Mouse (Mus musculus): ENCODE results near the gene Cytip. TPM values are rescaled to one million over a fixed set of nuclear protein-coding genes. Genes with fewer than 3 reads are reported as not detected.
"Not testable (repeated sequence)": the region's sequence is repeated elsewhere in the genome, so short reads cannot be mapped to it uniquely, and the experiment has no call there.

Cytip gene
- total RNA-seq, 2 experiments from 2014 or later = 0.07 to 0.31 TPM

GRCm38 (mm10) chr2:58129903-58130302 lies 65.4 kb downstream of the Cytip start:
- DNase-seq (ENCODE audit: low spot score in 2 of 2) = no peak

- no peak for DNase-seq (ENCODE audit: low spot score in 2 of 2)
Observed at GRCm38 (mm10) chr2:58111105-58111504, 84.2 kb downstream of the Cytip start.

GRCm38 (mm10) chr2:58107887-58108286 lies 87.4 kb downstream of the Cytip start:
- DNase-seq (ENCODE audit: low spot score in 2 of 2) = not testable (repeated sequence)

GRCm38 (mm10) chr2:58107046-58107445 lies 88.3 kb downstream of the Cytip start:
- no peak for DNase-seq (ENCODE audit: low spot score in 2 of 2)

- no peak for DNase-seq (ENCODE audit: low spot score in 2 of 2)
Observed at GRCm38 (mm10) chr2:58094818-58095217, 100.5 kb downstream of the Cytip start.

- no peak for DNase-seq (ENCODE audit: low spot score in 2 of 2)
Observed at GRCm38 (mm10) chr2:58086420-58086819, 108.9 kb downstream of the Cytip start.

GRCm38 (mm10) chr2:58079849-58080248 lies 115.5 kb downstream of the Cytip start:
- no peak for DNase-seq (ENCODE audit: low spot score in 2 of 2)

Other genes with a start within 250 kb of the Cytip start
- under 1 TPM; 0.10 to 0.18 TPM for gene Galnt5, start 197.6 kb downstream of the Cytip start, total RNA-seq (2021)
- 10 to 100 TPM in 1 of 2 experiments, 1 to 10 TPM in 1; 8.6 to 10.7 TPM for gene Ermn, start 142.7 kb downstream of the Cytip start, total RNA-seq (2021)
- gene Acvr1c, start 162.4 kb upstream of the Cytip start, total RNA-seq (2021) = 1 to 10 TPM; 6.9 to 7.4 TPM

Data from layer of hippocampus, postnatal 14 days (tissue).